Mouse (Mus musculus) neural tube, embryonic 12.5 days (tissue): ENCODE measurements around the gene Glb1l2. TPM values are rescaled to one million over a fixed set of nuclear protein-coding genes. Genes with fewer than 3 reads are reported as not detected.
A peak's percentile ranks its signal among the peaks of the same experiment; 100 is the strongest.

Experiments used
- ATAC-seq: fragments of 200-750 bp; cut with Nextera tagmentation; 2 replicates; pipeline ENCODE4 v1.8.0; 2017; ENCODE audit warnings: low read depth, mild to moderate bottlenecking, moderate TSS enrichment, moderate library complexity; ENCODE audit not compliant: low FRiP score
- H3K27ac ChIP-seq: fragments of 300-500 bp; sonication (generic); 2 replicates; pipeline ENCODE4 v1.5.1; 2016
- H3K27me3 ChIP-seq: fragments of 300-500 bp; sonication (generic); replicated peaks from 2 replicates; pipeline ENCODE4 v1.6.1; 2016; ENCODE audit warnings: mild to moderate bottlenecking
- H3K36me3 ChIP-seq: fragments of 300-500 bp; sonication (generic); 2 replicates; pipeline ENCODE4 v1.6.1; 2016; ENCODE audit warnings: mild to moderate bottlenecking
- H3K4me1 ChIP-seq: fragments of 300-500 bp; sonication (generic); 2 replicates; pipeline ENCODE4 v1.6.1; 2016
- H3K4me2 ChIP-seq: fragments of 300-500 bp; sonication (generic); replicated peaks from 2 replicates; pipeline ENCODE4 v1.6.1; 2016; ENCODE audit warnings: mild to moderate bottlenecking
- H3K4me3 ChIP-seq: fragments of 300-500 bp; sonication (generic); 2 replicates; pipeline ENCODE4 v1.5.1; 2016
- H3K9ac ChIP-seq: fragments of 300-500 bp; sonication (generic); 2 replicates; pipeline ENCODE4 v1.6.1; 2016; ENCODE audit warnings: mild to moderate bottlenecking
- H3K9me3 ChIP-seq: fragments of 300-500 bp; sonication (generic); 2 replicates; pipeline ENCODE4 v1.6.1; 2016; ENCODE audit warnings: mild to moderate bottlenecking
- WGBS: fragments of 180-500 bp; shearing (Covaris S2); methylation state at CpG from one replicate; pipeline ENCODE4 v1.1.7; 2016; 5-methylcytosine and 5-hydroxymethylcytosine counted together
- polyA plus RNA-seq: library from polyadenylated mRNA; unstranded; fragments of >200 nt; fragmentation: Nextera tagmentation; extraction: Ambion mirVana; gene quantifications from 2 replicates; pipeline ENCODE4 v1.2.1, GENCODE M21; 2016

Glb1l2 gene
- polyA plus RNA-seq, result 2.8 and 3.1 TPM in 2 replicates

DNA sequence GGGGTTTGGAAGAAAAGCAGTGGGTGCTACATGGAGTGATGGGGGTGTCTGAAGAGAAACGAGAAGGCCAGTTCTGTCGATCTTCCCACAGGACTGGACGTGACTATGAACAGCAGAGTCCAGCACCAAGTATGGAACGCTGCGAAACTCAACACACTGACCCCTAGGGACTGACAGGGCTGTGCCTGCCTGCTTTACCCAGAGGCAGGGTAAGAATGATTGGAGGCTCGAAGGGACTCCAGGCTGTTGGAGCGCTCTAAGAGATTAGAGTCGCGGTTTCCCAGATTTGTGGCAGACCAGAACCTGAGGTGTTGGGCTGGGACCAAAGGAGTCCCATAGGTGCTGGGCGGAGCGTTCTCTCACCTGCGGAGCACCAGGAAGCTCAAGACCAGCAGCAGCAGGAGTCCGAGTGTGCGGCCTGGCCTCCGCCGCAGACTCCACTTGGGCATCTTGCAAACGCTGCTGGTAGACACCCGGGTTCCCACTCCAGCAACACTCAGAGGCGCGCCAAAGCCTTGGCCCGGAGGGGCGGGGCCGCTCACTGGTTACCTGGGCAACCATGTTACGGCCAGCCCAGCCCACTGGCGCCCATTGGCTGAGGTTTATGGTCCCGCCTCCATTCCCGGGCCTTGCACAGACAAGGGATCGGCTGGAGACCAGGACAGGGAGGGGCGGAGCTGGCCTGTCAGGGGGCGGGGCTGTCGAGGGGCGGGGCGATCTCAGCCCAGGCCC lies at the start of gene Glb1l2:
Gene Glb1l2 (minus strand): TSS at position 534 of the 732 bp plus-strand sequence.
- Histone ChIP-seq H3K4me2 (peak within 1 kb of the TSS; percentile 79), H3K9me3 (no peaks in the 10 kb centered on the region), H3K27ac (no peak within 1 kb of the TSS), H3K9ac (peak within 1 kb of the TSS; percentile 47; the same call in 1 of the 2 replicates), H3K4me1 (no peaks in the 10 kb centered on the region; the same call in 1 of the 2 replicates), H3K36me3 (no peaks in the 10 kb centered on the region), H3K27me3 (no peaks in the 10 kb centered on the region), H3K4me3 (peak within 1 kb of the TSS; percentile 43)
- ATAC-seq, result peak; percentile 100
- 1% methylated on average over 33 of the region's 33 CpGs for WGBS

DNA sequence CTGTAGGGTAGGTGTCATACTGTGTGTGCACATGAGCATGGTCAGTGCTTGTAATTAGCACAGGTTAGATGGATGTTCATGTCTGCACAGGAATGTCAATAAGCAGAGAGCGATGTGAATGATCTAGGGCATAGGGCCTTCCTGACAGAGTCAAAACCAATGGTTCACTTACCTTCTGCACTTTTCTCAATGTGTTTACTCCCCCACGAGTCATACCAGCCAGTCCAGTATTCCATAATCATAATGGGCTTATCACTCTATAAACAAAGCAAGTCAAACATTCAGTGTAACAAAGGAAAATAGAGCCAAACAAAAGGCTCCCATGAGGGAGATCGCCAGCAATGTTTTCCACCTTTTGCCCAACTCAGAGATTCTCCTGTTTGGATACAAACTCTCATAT lies 24.8 kb upstream of the Glb1l2 start:
- H3K4me3 ChIP-seq, result no peak overlapping the region
- no peak overlapping the region for H3K27ac ChIP-seq
- H3K4me1 ChIP-seq, result no peaks in the 10 kb centered on the region
- no peak for ATAC-seq
- no peak overlapping the region for H3K4me2 ChIP-seq
- no peak overlapping the region for H3K9ac ChIP-seq
- no peaks in the 10 kb centered on the region for H3K27me3 ChIP-seq
- no peaks in the 10 kb centered on the region for H3K9me3 ChIP-seq
- H3K36me3 ChIP-seq, result no peaks in the 10 kb centered on the region
- WGBS, result 88% methylated on average over 3 of the region's 3 CpGs

DNA sequence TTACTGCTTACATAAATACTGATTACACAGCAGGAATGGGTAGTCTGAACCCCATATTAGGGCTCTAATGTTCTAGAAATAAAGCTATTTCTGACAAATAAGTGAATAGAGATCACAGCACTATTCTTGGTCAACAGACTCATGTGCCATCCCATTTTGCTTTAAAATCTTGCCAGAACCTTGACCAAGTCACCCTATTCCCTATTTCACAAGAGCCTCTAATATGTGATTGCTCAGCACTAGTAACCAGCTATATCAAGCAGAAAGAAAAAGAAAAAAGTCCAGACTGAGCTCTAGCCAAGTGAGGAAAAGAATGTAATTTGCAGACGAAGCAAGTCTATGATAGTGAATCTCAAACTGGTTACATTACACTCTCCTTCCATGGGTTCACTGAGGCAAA lies 13.7 kb upstream of the Glb1l2 start:
- Histone ChIP-seq H3K9me3 (no peaks in the 10 kb centered on the region), H3K27me3 (no peaks in the 10 kb centered on the region), H3K4me2 (no peak overlapping the region), H3K4me3 (no peak overlapping the region), H3K9ac (no peak overlapping the region), H3K27ac (no peak overlapping the region), H3K36me3 (no peaks in the 10 kb centered on the region), H3K4me1 (no peaks in the 10 kb centered on the region)
- 84% methylated on average over 1 of the region's 1 CpGs for WGBS
- ATAC-seq, result no peak

DNA sequence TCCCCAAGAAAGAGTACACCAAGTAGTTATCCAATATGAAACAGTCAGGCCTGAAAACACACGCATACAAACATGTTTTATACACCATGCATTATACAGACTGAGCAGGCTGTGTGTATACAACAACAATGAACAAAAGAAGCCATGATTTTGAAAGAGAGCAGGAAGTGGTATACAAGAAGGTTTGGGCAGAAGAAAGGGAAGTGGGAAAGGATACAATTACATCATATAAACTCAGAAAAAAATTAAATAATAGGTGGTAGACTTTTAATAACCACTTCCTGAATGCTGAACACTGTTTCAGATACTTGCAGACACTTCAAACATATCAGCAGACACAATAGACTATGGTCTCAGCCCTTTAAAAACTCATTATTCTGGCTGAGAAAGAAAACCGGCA lies 2.5 kb upstream of the Glb1l2 start:
- no peak overlapping the region for H3K27ac ChIP-seq
- no peaks in the 10 kb centered on the region for H3K27me3 ChIP-seq
- no peak overlapping the region for H3K4me2 ChIP-seq
- no peak overlapping the region for H3K4me3 ChIP-seq
- no peaks in the 10 kb centered on the region; the same call in 1 of the 2 replicates for H3K4me1 ChIP-seq
- no peaks in the 10 kb centered on the region for H3K9me3 ChIP-seq
- WGBS, result 87% methylated on average over 2 of the region's 2 CpGs
- H3K9ac ChIP-seq, result no peak overlapping the region
- no peaks in the 10 kb centered on the region for H3K36me3 ChIP-seq
- no peak for ATAC-seq

DNA sequence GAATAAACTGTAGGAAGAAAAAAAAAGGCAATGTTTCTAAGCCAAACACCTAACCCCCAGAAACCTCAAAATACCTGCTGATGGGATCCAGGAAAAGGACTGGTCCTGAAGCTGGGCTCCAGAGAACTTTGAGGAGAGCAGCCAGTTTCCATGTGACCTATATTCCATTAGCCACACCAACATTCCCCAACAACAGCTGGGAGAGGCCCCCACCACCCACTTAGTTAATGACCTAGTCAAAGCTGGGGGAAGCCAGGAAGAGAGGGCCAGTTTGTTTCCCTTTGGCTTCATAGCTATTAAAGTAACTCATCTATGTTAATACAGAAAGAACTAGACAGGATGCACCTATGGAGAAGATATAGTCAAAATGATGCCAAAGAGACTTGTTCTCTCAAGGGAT lies 1.9 kb downstream of the Glb1l2 start:
- H3K27ac ChIP-seq, result no peak overlapping the region
- no peak overlapping the region for H3K4me3 ChIP-seq
- no peaks in the 10 kb centered on the region for H3K27me3 ChIP-seq
- H3K9ac ChIP-seq, result no peak overlapping the region
- ATAC-seq, result no peak
- H3K4me1 ChIP-seq, result no peaks in the 10 kb centered on the region; the same call in 1 of the 2 replicates
- H3K9me3 ChIP-seq, result no peaks in the 10 kb centered on the region
- no peak overlapping the region for H3K4me2 ChIP-seq
- no peaks in the 10 kb centered on the region for H3K36me3 ChIP-seq

DNA sequence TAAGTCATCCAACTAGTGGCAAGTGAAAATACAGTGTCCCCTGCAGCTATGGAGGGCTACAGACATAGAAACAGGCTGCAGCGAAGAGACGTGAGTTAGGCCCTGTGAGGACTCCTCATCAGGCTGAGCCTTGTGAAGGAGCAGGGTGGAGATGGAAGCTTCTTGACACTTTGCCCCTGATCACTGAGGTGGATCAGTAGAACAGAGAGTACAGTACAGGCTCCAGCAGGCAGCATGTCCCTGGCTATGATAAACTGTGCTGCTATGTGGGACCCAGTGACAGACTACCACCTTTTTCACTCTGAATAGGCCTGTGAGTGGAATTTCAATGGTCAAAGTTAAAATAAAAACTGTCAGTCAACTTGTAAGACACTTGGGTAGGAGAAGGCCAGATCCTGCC lies 5.9 kb downstream of the Glb1l2 start:
- no peak for ATAC-seq
- WGBS, result 96% methylated on average over 2 of the region's 2 CpGs
- H3K36me3 ChIP-seq, result no peaks in the 10 kb centered on the region
- no peaks in the 10 kb centered on the region for H3K27me3 ChIP-seq
- no peak overlapping the region for H3K9ac ChIP-seq
- H3K4me3 ChIP-seq, result no peak overlapping the region
- no peak overlapping the region for H3K4me2 ChIP-seq
- no peaks in the 10 kb centered on the region for H3K9me3 ChIP-seq
- no peaks in the 10 kb centered on the region for H3K4me1 ChIP-seq
- H3K27ac ChIP-seq, result no peak overlapping the region

DNA sequence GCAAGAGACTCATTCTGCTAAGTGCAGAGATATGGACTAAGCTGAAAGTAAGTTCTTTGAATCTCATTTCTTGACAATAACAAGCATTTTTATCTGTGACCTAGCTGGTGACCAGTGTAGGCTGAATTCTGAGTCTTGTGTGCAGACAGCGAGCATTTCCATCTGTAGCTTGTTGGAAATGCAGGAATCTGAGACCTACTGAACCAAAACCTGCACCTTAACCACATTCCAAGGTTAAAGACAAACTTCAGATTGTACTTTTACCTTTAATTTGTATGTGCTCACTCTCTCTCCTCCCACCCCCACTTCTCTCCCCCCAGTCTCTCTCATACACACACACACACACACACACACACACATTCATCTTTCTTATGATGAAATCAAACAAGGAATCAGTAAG lies 7.5 kb downstream of the Glb1l2 start:
- Histone ChIP-seq H3K4me2 (no peak overlapping the region), H3K9me3 (no peaks in the 10 kb centered on the region), H3K4me1 (no peaks in the 10 kb centered on the region), H3K27ac (no peak overlapping the region), H3K36me3 (no peaks in the 10 kb centered on the region), H3K9ac (no peak overlapping the region), H3K4me3 (no peak overlapping the region), H3K27me3 (no peaks in the 10 kb centered on the region)
- ATAC-seq, result no peak
- 78% methylated on average over 1 of the region's 1 CpGs for WGBS

DNA sequence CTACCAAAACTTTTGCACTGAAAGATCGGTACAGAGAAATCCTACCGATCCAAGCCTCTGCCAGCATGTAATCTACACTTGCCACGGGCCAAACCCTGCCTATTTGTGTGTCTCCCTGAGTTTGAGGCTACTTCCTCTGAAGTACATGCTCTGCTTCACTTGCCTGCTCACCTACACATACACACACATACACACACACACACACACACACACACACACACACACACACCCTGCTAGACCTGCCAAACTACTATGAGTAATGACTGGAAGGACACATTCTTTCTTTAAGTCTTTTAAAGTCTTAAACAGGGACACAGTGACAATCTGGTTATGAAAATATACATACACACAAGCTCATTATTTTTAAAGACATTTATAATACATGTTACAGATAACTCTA lies 8.1 kb downstream of the Glb1l2 start:
- no peaks in the 10 kb centered on the region for H3K9me3 ChIP-seq
- H3K9ac ChIP-seq, result no peak overlapping the region
- no peaks in the 10 kb centered on the region for H3K36me3 ChIP-seq
- H3K4me1 ChIP-seq, result no peaks in the 10 kb centered on the region
- H3K27me3 ChIP-seq, result no peaks in the 10 kb centered on the region
- ATAC-seq, result no peak
- no peak overlapping the region for H3K4me3 ChIP-seq
- no peak overlapping the region for H3K4me2 ChIP-seq
- 91% methylated on average over 3 of the region's 3 CpGs for WGBS
- H3K27ac ChIP-seq, result no peak overlapping the region

DNA sequence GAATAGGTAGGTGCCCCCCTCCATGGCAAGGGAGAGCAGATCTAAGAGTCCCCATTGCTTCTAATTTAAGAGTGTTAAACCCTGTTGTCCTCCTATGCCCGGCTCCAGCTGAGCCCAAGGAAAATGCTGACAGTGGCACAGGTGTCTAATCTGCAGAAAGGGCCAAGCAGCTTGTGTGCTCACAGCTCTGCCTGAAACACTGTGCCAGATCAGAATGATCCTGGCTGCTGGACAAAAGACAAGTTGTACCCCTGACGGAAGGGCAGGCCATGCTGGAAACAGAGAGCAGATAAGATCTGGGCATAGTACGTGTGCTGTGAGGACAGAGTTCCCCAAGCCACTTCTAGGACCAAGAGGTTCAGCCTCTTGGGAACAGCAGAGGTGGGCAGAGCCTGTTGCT lies 13.4 kb downstream of the Glb1l2 start:
- H3K4me2 ChIP-seq, result no peak overlapping the region
- H3K27ac ChIP-seq, result no peak overlapping the region
- no peak overlapping the region for H3K4me3 ChIP-seq
- H3K36me3 ChIP-seq, result no peaks in the 10 kb centered on the region
- H3K4me1 ChIP-seq, result no peaks in the 10 kb centered on the region
- H3K27me3 ChIP-seq, result no peaks in the 10 kb centered on the region
- no peak for ATAC-seq
- H3K9me3 ChIP-seq, result no peaks in the 10 kb centered on the region
- WGBS, result 84% methylated on average over 3 of the region's 3 CpGs
- no peak overlapping the region for H3K9ac ChIP-seq

DNA sequence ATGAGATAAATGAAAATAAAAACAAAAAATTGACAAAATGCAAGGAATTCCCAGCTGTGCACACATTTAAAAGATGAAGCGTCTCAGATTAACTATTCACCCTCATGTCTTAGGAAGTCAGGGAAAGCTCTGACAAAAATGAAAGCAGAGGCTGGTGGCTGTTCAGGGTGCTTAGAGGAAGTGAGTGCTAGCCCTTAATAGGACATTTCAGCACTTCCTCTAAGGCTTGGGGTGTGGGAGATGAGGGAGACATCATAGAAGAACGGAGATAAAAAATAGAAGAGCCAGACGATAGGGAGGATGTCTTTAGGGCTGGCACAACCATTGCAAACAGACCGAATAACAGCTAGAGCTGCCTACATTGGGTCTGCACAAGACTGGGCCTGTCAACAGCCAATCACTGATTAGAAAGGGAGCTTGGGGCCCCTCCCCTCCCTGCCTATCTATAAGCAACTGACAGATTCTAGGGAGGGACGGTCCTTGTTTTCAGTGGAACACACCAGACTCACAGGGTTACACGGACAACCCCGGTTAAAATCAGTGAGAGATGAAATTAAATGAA lies 22.8 kb downstream of the Glb1l2 start:
- no peaks in the 10 kb centered on the region for H3K4me1 ChIP-seq
- no peak overlapping the region for H3K9ac ChIP-seq
- peak; percentile 53; the same call in 1 of the 2 replicates for ATAC-seq
- H3K27me3 ChIP-seq, result no peaks in the 10 kb centered on the region
- no peak overlapping the region for H3K4me3 ChIP-seq
- H3K36me3 ChIP-seq, result no peaks in the 10 kb centered on the region
- H3K9me3 ChIP-seq, result no peaks in the 10 kb centered on the region
- no peak overlapping the region for H3K27ac ChIP-seq
- H3K4me2 ChIP-seq, result no peak overlapping the region
- WGBS, result 83% methylated on average over 7 of the region's 7 CpGs

DNA sequence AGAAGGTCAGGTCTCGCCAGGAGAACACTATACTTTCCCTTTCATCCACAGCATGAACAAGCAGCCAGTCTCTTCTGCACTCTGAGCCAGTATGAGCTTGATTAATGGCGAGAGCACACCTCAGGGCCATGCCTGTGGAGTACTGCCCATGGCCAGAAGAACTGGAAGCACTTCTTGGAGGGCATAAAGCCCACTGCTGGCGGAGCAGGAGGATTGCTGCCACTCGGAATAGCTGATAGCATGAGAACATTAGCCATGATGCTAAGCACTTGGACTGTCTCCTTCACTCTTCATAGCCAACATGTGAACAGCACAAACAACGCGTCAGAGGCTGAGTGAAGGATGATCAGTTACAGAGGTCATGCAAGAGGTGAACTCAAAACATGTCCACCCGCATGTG lies 27.8 kb downstream of the Glb1l2 start:
- no peaks in the 10 kb centered on the region for H3K36me3 ChIP-seq
- WGBS, result 90% methylated on average over 7 of the region's 7 CpGs

DNA sequence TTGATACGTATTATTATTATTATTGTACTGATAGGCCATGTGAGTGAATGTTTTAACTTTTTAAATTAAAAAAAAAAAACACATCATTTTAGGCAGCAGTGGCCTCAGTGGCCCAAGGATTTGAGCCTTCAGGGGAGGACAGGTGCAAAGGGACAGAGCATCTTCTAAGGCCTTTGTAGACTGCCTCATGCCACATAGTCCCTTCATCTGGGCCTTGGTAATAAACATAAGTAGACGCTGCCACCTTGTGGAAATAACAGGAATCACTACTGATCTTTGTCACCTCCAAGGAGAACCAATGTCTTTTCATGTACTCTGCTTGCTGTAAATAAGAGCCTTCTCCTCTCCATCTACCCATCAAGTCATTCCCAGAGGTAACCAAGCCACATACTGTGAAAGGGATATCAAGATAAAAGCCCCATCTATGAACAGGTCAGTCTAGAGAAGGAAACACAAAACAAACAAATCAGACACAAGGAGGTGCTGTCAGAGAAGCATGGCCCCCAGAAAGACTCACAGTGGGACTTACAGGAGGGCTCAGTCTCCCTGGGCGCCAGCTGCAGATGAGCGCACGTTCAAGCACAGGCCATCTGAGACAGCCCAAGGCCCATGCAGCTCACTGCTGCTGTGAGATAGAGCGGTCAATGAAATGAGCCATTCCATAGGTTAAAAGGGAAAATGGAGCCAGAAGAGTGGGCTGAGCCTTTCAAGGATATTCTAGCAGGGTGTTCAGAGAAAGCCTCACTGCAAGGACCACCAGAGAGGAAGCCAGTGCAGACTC lies 30.0 kb downstream of the Glb1l2 start:
- H3K9ac ChIP-seq, result no peak overlapping the region
- H3K9me3 ChIP-seq, result no peaks in the 10 kb centered on the region
- peak; percentile 76 for ATAC-seq
- H3K4me1 ChIP-seq, result no peaks in the 10 kb centered on the region
- no peak overlapping the region for H3K27ac ChIP-seq
- H3K4me3 ChIP-seq, result no peak overlapping the region
- no peaks in the 10 kb centered on the region for H3K36me3 ChIP-seq
- no peaks in the 10 kb centered on the region for H3K27me3 ChIP-seq
- no peak overlapping the region for H3K4me2 ChIP-seq
- WGBS, result 58% methylated on average over 6 of the region's 6 CpGs

More for the DNA sequence above, 27.8 kb downstream of the Glb1l2 start:
- no peaks in the 10 kb centered on the region for H3K27me3 ChIP-seq
- no peaks in the 10 kb centered on the region for H3K4me1 ChIP-seq
- H3K27ac ChIP-seq, result no peak overlapping the region
- no peak overlapping the region for H3K4me2 ChIP-seq
- no peak overlapping the region for H3K9ac ChIP-seq
- no peak overlapping the region for H3K4me3 ChIP-seq
- H3K9me3 ChIP-seq, result no peaks in the 10 kb centered on the region
- no peak for ATAC-seq
